Mouse (Mus musculus) neural tube, embryonic 11.5 days (tissue): Measurements from ENCODE around the gene Arhgap1. TPM values are rescaled to one million over a fixed set of nuclear protein-coding genes. Genes with fewer than 3 reads are reported as not detected.

Experiments used
- ATAC-seq: fragments of 200-750 bp; cut with Nextera tagmentation; 2 replicates; pipeline ENCODE4 v1.8.0; 2017; ENCODE audit warnings: moderate number of reproducible peaks, mild to moderate bottlenecking, moderate TSS enrichment, moderate library complexity; ENCODE audit not compliant: insufficient read depth, low FRiP score, low TSS enrichment
- DNase-seq: peaks from one replicate; pipeline ENCODE4 v3.0.0-alpha.2; 2015; ENCODE audit warnings: low spot score
- H3K27ac ChIP-seq: fragments of 300-500 bp; sonication (generic); 2 replicates; pipeline ENCODE4 v1.5.1; 2014; ENCODE audit warnings: low read depth, mild to moderate bottlenecking, low read length
- H3K27me3 ChIP-seq: fragments of 300-500 bp; sonication (generic); 2 replicates; pipeline ENCODE4 v1.6.1; 2014; ENCODE audit warnings: mild to moderate bottlenecking, low read length, mixed read lengths; ENCODE audit not compliant: control insufficient read depth, insufficient read depth
- H3K36me3 ChIP-seq: fragments of 300-500 bp; sonication (generic); 2 replicates; pipeline ENCODE4 v1.6.1; 2014; ENCODE audit warnings: mild to moderate bottlenecking, low read length, moderate library complexity, mixed read lengths; ENCODE audit not compliant: control insufficient read depth, insufficient read depth
- H3K4me1 ChIP-seq: fragments of 300-500 bp; sonication (generic); 2 replicates; pipeline ENCODE4 v1.6.1; 2014; ENCODE audit warnings: low read length, mixed read lengths; ENCODE audit not compliant: control insufficient read depth, insufficient read depth
- H3K4me2 ChIP-seq: fragments of 300-500 bp; sonication (generic); 2 replicates; pipeline ENCODE4 v1.6.1; 2014; ENCODE audit warnings: low read depth, mild to moderate bottlenecking, moderate library complexity
- H3K4me3 ChIP-seq: fragments of 300-500 bp; sonication (generic); 2 replicates; pipeline ENCODE4 v1.5.1; 2014; ENCODE audit warnings: low read depth, low read length
- H3K9ac ChIP-seq: fragments of 300-500 bp; sonication (generic); 2 replicates; pipeline ENCODE4 v1.6.1; 2014; ENCODE audit warnings: mild to moderate bottlenecking, low read length
- H3K9me3 ChIP-seq: fragments of 300-500 bp; sonication (generic); 2 replicates; pipeline ENCODE4 v1.6.1; 2016; ENCODE audit warnings: low read length; ENCODE audit not compliant: control insufficient read depth
- WGBS: fragments of 180-500 bp; shearing (Covaris S2); extraction: QIAGEN DNeasy Blood & Tissue Kit; methylation state at CpG from one replicate; pipeline ENCODE4 v1.1.7; 2014; 5-methylcytosine and 5-hydroxymethylcytosine counted together
- polyA plus RNA-seq: library from polyadenylated mRNA; unstranded; fragments of >200 nt; fragmentation: Nextera tagmentation; extraction: Ambion mirVana; gene quantifications from 2 replicates; pipeline ENCODE4 v1.2.1, GENCODE M21; 2014

The Arhgap1 gene
- polyA plus RNA-seq, 1 experiment from 2014 or later = 90.9 TPM

GRCm38 (mm10) chr2:91711256-91711925 lies 61.7 kb downstream of the Arhgap1 start:
- Histone ChIP-seq H3K36me3 (peaks cover 2% of the 10 kb centered on the region; the same call in 1 of the 2 replicates), H3K27ac (0 out of 2 replicates have a peak overlapping the region, but pooled peaks have one; percentile 10), H3K4me1 (peaks cover 6% of the 10 kb centered on the region; the same call in 1 of the 2 replicates), H3K4me3 (peak overlapping the region; percentile 80), H3K4me2 (peak overlapping the region; percentile 87), H3K9me3 (no peaks in the 10 kb centered on the region), H3K27me3 (no peaks in the 10 kb centered on the region), H3K9ac (peak overlapping the region; percentile 78)
- DNase-seq (no peak), ATAC-seq (no peak)
- WGBS = 8% methylated on average over 8 of the region's 8 CpGs

DNA sequence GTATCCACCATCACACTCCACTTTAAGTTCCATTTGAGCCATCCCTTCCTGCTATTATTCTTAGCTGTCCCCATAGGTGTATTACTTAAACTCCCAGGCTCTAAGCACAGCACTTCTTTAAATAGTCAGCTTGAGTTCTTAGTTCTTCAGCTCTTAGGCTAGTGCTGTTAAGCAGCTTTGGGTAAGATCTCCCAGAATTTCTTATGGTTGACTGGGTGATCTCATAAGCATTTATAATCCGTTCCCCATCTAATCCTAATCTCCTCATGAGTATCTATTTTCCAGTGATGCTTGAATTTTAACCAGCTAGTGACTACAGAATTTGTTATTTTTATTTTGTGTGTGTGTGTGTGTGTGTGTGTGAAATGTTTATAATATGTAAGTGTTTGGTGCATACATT lies 65.3 kb downstream of the Arhgap1 start:
- no peak for ATAC-seq
- no peak for DNase-seq
- H3K4me1 ChIP-seq = no peaks in the 10 kb centered on the region
- no peak overlapping the region for H3K27ac ChIP-seq
- peaks cover 2% of the 10 kb centered on the region; the same call in 1 of the 2 replicates for H3K36me3 ChIP-seq
- WGBS = 86% methylated on average over 1 of the region's 1 CpGs
- no peak overlapping the region for H3K9ac ChIP-seq
- H3K9me3 ChIP-seq = no peaks in the 10 kb centered on the region
- H3K4me2 ChIP-seq = no peak overlapping the region
- no peak overlapping the region for H3K4me3 ChIP-seq
- H3K27me3 ChIP-seq = no peaks in the 10 kb centered on the region

- Histone ChIP-seq H3K9ac (no peak overlapping the region), H3K27me3 (no peaks in the 10 kb centered on the region), H3K4me1 (no peaks in the 10 kb centered on the region), H3K9me3 (no peaks in the 10 kb centered on the region), H3K4me3 (no peak overlapping the region), H3K4me2 (no peak overlapping the region), H3K36me3 (peaks cover 6% of the 10 kb centered on the region; the same call in 1 of the 2 replicates), H3K27ac (no peak overlapping the region)
- no peak for DNase-seq
- WGBS = 90% methylated on average over 6 of the region's 6 CpGs
- no peak for ATAC-seq
Measured at GRCm38 (mm10) chr2:91718276-91718675, 68.6 kb downstream of the Arhgap1 start.

Other genes with a start within 250 kb of the Arhgap1 start
- gene 1110051M20Rik, start 205.2 kb upstream of the Arhgap1 start, polyA plus RNA-seq = 98.5 and 98.6 TPM in 2 replicates
- gene Lrp4, start 192.3 kb upstream of the Arhgap1 start, polyA plus RNA-seq = 5.4 and 5.8 TPM in 2 replicates
- 131 TPM in 2 replicates for gene Ckap5, start 123.1 kb upstream of the Arhgap1 start, polyA plus RNA-seq
- 0.15 and 0.16 TPM in 2 replicates for gene F2, start 13.4 kb upstream of the Arhgap1 start, polyA plus RNA-seq
- gene Zfp408, start 69 bp upstream of the Arhgap1 start, polyA plus RNA-seq = 5.6 and 5.9 TPM in 2 replicates
- 37.9 and 38.3 TPM in 2 replicates for gene Atg13, start 60.7 kb downstream of the Arhgap1 start, polyA plus RNA-seq
- gene Harbi1, start 61.0 kb downstream of the Arhgap1 start, polyA plus RNA-seq = 15.5 and 17.3 TPM in 2 replicates
- gene Ambra1, start 80.3 kb downstream of the Arhgap1 start, polyA plus RNA-seq = 21.3 and 21.5 TPM in 2 replicates